Mouse (Mus musculus): Measurements from ENCODE around the gene Tmem63b.
A peak's percentile ranks its signal among the peaks of the same experiment; 100 is the strongest.

Tmem63b gene

DNA sequence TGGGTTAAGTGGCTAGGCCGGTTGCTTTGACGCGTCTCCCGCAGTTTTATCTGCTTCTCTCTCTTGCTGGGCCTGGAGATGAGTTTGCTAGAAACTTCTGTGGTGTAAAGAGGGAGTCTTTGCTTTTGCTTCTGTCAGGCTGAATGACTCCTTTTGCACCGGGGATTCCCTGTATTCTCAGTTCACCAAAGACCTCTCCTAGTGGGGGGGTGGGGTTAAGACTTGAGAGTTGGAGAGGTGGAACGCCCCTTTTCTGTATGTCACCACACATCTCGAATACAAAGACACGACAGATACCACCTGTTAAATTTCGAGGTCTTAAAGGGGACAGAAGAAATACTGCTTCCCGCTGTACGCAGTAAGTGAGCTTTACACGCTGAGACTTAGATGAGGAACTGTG lies at the start of gene Tmem63b:
Tmem63b (minus strand) TSS at position 190 of the 400 bp plus-strand sequence.
- no peak for DNase-seq

DNA sequence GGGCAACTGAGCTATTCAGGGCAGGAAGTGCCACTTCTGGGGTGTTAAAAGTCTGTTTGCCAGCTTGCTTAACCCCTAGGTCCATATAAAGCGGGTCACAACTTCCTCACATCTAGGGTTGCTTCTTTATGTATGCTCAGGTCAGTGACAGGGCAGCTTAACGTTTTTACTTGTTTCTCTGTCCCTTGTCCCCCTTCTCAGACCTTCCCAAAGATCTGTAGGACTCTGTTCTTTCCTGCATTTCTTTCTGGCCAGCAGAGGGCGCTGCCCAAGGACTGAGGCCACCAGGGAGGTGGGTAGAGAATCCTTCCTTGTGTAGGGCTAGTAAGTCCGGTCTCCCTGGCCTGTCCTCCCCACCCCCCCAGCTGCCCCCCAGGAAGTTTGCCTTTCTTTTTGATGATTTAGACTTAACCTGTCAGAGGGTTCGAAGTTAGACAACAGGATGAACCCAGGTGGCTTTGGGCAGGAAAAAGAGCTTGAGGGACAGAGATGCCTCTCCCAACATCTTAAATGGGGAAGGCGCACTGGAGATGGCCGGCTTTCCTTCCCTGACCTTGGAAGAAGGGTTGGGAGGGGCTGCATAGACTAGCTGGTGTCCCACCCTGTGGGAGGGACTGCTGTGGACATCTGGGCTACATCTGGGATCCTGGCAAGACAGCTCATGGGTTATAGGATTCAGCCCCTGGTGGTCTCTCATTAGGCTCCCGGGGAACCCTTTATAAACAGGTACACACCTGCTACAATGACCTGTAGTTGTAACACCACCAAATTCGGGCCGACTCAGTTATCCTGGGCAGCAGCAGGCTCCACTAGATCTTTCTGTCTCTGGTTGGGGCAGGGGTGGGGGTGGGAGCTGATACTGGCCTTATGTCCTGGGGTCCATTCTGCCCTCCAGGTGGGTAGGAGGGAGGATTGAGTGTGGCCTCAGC lies 48.9 kb upstream of the Tmem63b start:
- DNase-seq, result peak; percentile 56 to 83

DNA sequence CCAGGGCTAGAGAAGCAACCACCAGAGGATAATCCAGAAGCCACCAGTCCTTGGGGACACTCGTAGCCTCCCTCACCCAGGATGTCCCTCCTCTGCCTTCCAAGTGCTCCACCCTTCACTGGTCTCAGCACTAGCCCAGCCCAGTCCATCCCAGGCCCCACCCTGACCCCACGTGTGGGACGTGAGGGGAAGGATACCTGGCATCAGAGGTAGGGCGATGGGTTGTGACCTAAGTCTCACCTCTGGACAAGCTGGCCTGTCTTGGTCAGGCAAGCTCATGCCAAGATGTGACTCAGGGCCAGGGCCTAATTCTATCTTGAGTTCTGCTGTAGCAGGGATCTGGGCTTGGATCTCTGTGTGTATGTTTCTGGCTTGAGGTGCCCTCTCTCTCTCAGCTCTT lies 48.2 kb upstream of the Tmem63b start:
- no peak for DNase-seq

DNA sequence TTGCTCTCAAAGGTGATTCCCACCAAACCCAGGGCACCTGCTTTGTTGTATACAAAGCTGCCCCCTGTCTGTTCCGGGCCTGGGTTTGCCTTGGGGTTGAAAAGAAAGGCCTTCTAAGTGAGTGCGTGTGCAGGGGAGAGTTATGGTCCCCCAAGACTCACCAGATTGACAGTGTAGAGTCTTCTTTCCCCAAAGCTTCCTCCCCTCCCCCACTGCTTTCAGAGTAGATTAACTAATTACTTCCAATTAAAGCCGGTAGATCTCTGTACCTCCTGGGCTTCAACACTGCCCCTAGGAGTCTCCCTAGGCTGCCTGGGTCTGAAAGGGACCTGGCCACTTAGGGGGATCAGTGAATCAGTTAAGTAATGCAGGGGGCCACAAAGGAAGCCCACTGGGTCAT lies 47.6 kb upstream of the Tmem63b start:
- no peak for DNase-seq

DNA sequence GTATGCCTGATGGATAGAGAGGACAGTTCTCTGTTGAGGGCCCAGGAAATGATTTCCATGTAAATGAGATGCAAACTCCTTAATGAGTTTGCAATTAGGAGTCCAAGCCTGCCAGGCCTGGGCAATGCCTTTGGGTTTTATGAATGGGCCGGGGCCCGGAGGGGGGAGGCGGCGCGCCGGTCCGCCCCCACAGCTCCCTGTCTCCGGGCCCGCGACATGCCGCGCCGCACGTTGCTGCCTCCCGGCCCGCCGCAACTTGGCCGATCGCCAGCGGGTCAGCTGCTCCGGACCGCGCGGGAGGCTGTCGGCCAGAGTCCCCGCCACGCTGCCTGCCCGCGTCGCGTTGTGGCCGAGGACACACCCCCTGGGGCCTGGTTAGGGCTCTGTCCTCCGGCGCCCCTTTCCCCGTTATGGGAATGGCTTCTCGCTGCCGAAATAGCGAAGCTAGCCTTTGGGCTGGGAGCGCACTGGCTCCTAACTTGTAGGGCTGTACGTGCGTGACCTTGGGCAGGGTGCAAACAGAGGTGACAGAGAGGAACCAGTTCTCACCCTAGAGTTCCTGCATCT lies 47.1 kb upstream of the Tmem63b start, which contains the start of gene 1600014C23Rik:
1600014C23Rik (minus strand) TSS at position 110 of the 567 bp plus-strand sequence.
- peak; percentile 67 to 77 for DNase-seq

DNA sequence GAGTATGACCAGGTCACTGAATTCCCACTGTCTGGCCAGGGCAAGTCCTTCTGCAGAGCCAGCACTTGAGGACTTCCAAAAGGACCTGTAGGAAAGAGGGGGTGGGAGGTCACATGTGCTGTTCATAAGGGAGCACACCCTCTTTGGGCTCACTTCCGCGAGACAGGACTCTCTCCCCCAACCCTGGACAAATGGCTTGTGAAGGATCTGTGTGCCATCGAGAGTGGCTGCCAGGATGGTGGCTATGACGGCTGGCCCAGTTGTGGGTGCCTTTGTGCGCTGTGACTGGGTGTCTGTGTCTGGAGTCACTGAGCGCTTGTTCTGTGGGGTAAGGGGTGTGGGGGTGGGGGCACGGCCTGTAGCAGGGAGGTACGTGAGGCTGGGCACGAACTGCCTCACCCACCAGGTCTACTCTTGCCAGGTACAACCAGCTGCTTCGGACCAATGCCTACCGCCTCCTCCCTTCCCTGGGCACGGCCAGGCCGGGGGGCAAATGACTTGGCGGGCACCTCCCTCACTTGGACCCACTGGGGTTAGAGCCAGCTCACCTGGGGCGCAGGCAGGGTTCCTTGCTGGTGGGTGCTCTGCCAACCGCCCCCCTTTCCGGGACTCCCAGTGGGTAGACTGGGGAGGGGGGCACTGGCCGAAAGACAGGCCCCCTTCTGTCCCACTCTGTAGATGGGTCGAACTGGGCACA lies 46.5 kb upstream of the Tmem63b start:
- DNase-seq, result peak; percentile 32 to 44

DNA sequence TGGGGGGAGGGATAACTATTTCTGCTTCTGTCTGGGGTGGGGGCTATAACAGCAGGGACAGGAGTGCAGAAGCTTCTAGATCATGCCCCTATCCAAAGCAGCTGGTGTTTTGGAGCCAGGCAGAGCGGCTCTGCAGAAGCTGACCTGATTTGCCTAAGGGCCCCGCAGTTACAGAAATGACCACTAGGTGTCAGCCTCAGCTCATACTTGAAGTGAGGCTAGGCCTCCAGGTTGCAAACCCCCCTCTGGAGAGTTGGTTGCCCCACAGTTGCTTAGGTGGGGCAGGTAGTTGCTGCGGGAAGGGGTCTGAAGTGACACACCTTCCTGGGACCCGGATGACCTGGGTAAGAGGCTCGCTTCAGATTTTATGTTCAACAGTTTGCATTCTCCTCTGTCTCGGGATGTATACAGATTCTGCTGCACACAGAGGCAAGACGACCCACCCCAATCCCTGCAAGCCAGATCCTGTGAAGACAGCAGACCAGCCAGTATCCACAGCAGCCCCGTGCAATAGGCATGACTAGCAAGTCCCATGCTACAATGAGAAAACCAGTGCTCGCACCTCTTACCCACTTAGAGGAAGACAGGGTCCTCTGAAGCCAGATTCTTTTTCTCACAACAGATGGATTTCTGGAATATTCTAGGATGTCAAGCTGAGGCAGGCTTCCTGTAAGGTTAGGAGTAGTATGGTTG lies 44.6 kb upstream of the Tmem63b start:
- DNase-seq, result peak; percentile 76 to 90

DNA sequence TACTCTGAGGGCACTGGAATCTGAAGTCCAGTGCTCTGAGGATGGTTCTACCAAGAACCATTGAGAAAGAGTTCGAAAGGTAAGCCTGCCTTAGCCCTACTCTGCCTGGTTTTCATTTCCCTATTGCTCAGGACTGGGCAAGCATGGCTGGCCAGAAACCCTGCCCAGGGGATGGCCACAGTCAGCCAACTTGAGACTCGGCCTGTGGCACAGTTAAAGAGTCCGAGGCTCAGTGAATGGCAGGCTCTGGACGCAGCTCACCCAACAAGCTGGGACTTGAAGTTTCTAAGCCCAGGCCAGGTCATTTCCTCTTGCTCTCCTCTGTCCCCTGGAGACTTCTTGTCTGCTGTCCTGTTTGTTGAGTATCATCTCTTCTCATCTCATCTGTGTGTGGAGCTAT lies 44.0 kb upstream of the Tmem63b start:
- DNase-seq, result no peak

DNA sequence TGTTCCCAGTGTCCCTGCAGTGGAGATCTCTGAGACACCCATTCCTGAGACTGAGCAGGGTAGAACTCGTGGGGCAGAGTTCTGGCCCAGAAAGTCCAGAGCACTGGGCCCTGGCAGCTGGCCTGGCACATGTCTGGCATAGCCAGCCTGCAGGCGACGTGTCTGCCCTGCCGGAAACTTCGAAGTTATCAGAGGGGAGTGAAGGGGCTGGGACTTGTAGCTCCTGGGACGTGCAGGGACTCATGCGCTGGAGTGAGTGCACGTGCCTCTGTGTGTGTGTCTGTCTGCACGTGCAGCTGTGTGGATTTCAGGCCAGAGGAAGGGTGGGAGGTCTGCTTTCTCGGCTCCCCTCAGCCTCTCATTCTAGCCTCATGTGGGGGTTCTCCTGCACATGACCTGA lies 42.7 kb upstream of the Tmem63b start:
- DNase-seq, result no peak

DNA sequence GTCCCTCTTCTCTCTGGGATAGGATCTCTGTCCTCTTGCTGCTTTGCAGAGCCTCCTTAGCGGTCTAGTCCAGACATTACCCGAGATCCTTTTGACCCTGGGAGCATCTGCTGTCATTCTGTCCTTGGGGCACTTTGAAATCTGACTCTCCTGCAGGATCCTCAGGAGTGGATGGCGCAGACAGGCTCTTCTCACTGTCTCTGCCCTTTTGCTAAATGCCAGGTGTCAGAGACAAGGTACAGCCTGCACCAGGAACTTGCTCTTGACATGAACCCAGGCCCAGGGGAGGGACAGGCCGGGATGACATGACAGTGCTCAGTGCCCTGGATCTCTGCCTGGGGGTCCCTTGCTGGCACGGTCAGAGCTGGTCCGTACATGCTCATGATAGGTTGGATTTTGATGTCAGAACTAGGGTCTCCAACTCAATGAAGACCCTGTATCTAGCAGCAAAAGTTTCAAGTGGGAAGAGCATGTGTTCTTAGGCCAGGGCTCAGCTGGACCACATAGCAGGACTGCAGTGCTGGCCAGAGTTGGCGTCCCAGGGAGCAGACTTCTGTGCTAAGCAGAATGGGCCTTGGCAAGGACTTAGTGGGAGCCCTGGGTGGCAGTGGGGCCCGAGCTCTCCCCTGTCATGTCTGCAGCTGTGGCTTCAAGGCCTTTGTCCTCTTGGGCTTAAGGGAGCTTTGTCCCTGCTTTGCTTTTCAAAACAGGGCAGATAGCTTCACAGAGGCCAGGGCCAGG lies 41.4 kb upstream of the Tmem63b start:
- DNase-seq, result no peak

DNA sequence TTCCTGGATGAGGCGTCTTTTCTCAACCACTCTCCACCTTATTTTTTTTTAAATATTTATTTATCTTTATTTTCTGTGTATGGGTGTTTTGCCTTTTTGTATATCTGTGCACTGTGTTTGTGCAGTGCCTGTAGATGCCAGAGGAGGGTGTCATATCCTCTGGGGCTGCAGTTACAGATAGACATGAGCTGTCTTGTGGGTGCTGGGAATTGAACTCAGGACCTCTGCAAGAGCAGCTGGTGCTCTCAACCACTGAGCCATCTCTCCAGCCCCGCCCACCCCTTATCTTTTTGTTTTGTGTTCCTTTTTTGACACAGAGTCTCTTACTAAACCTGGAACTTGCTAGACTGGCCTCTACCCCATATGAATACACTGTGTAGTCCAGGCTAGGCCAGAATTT lies 40.8 kb upstream of the Tmem63b start:
- no peak for DNase-seq

DNA sequence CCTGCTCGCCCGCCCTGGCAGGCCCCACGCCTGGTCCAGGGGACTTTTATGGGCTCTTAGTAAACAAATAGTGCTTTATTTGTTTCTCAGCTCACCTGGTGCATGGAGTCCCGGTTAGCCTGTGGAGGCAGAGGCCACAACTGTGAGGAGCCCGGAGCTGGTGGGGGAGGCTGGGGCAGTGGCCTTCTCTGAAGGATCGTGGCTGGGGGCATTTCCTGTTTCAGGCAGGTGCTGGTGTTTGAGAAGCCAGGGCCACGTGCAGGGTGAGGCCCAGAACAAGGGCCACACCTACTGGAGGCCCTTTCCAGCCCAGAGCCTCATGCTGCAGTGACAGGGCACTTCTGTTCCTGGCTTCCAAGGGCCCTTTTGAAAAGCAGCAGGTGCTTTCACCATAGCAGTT lies 39.5 kb upstream of the Tmem63b start:
- DNase-seq, result no peak

DNA sequence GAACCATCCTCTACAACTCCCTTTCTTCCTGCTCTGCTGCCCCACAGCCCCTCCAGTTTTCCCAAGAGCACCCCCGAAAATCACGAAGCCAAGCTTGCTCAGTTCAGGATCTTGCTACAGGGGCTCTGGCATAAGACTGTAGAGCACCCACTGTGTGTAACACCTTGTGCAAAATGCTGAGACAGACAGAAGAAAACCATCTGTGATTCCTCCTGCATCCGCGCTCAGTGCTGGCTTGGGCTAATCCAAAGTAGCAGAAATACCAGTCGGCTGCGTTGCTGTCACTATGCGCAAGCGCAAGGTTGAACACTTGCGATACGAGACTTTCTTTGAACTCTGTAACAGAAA lies 37.8 kb upstream of the Tmem63b start:
- DNase-seq, result no peak

DNA sequence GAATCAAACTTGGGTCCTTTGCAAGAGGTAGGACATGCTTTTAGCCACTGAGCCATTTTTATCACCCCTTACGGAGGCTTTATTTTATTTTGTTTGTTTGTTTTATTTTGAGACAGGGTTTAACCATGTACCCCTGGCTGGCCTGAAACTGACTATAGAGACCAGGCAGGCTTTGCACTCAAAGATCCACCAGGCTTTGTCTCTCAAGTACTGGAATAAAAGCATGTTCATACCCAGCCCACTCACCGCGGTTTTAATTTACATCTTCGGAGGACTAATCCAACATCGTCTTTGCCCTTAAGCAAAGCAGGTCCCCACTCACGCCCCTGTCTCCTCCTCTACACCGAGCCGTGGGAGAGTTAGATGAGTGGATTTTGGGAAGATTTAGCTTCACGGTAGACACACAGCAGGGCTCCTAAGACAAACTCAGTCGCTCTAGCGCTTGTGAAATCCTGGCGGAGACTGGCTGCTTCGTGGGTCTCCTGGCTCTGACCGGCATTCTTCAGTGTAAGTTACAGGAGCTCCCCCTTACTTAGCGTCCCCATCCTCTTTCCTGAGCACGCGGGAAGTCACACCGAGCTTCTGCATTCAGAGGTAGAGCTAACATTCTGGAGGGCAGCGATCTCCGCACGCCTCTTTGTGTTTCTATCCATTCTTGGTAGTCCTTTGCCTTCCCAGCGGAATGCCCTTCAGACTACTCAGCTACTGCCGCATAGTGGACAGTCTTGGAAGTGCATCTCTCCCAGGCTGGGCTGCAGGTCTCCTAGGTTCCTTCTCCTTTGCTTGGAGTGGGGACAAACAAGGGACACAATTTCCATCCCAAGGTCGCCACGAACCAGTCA lies 37.2 kb upstream of the Tmem63b start:
- peak; percentile 48 to 84 for DNase-seq

DNA sequence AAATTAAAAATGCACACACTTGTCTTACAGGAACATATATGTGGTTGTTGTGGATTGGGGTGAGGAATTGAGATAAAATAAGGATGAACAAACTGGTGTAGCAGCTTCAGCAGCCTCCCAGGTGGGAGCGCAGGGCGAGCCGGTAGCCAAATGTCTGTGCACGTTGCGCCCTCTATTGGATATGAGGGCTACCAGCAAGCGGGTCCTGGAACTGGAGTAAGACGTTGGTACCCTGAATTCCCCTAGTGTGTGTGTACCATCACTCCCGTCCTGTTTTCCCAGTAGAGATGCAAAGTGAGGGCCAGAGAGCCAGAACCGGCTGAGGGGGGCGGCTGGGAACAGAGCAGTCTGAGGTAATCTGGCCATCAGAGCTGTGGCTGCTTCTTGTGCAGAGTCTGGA lies 31.6 kb upstream of the Tmem63b start:
- peak; percentile 54 to 78 for DNase-seq

DNA sequence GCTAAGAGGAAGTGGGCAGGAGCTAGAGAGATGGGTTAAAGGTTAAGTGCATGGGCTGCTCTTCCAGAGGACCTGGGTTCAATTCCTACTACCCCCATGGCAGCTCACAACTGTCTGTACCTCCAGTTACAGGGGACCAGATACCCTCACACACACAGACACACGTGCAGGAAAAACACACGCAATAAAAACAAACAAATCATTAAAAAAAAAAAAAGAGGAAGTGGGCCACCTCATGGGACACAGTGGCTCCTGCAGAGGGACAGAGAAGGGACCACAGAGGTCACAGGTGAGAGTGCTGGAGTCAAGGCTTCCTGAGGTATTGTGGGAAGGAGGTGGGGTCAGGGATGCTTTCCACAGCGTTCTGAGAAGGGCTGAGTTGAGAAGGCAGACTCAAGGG lies 24.8 kb upstream of the Tmem63b start:
- no peak for DNase-seq

DNA sequence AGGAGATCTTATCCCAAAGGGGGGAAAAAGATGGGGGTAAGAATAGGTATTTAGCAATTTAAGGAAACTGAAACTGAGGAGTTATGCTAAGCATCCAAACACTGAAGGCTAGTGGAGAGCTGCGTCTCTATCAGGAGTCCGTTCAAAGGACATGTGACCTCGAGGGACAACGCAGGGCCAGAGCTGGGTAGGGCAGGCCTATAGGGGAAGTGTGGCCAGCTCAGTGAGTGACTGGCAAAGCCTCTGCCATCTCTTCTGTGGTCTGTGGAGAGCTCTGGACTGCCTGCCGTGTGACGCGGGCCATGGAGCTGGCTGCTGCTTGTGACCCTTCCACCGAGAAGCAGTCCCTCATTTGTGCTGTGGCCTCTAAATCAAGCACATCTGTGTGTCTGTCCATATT lies 23.7 kb upstream of the Tmem63b start:
- DNase-seq, result no peak

DNA sequence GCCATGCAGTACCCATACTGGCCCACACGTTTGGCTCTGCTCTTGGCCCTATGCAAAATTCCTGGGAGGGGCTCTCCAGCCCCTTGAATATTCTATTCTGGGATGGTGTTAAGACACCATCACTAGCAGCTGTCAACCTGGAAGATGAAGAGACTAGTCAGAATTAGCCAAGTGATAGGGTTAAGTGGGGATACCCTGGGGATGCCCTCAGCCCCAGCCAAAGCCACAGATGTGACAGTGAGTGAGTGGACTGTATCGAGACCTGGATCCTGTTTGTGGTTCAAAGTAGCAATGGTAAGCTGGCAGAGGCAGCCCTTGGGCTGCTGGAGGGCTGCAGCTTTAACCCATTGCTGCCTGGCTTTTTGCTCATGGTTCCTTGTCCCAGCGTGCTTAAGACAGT lies 23.1 kb upstream of the Tmem63b start:
- DNase-seq, result no peak

DNA sequence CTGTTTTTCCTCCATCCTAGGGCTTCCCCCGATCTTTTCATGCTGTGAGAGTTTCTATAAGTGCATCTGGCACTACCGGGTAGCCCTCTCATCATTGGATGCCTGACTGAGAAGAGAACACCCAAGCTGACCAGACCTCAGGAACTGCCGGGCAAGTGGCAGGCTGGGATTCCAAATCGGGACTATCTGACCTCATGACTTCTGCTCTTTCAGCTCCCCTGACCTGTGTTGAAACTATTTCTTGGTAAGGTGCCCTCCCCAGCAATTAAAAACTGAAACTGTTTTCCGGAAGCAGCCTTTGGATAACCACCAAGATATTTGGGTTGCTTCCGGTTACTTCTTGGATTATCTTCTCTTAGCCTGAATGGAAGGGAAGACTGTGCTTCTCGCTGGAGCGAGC lies 21.5 kb upstream of the Tmem63b start:
- no peak for DNase-seq

DNA sequence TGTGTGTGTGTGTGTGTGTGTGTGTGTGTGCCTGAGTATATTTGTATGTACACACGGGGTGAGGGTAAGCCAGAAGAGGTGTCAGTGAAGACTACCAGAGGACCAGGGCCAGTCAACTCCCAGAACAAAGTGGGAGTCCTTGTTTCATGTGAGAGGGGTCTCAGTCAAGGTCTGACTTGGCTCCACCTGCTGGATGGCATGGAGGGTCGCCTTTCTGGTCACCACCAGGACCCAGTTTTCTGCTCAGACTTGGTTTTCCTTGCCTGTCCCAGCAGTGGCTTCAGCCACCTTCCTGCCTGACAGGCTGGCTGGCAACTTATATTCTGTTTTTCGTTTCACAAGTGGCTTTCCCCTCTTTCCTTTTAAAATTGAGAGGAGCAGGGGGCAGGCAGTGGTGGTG lies 20.7 kb upstream of the Tmem63b start:
- no peak for DNase-seq

DNA sequence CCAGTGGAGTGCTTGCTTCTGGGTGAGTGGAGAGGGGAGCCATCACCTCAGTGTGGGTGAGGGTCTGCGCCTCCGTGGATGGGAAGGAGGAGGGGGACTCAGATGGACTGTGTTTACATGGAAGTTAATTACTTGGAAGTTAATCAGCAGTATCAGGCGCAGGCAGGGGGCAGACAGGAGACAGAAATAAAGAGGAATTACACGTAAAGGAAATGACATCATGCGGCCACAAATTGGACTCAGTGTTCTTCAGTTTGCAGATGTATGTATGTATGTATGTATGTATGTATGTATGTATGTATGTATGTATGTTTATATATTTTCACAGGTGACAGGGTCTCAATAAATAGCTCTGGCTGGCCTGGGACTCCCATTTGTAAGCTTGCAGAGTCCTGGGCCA lies 20.1 kb upstream of the Tmem63b start:
- DNase-seq, result no peak

DNA sequence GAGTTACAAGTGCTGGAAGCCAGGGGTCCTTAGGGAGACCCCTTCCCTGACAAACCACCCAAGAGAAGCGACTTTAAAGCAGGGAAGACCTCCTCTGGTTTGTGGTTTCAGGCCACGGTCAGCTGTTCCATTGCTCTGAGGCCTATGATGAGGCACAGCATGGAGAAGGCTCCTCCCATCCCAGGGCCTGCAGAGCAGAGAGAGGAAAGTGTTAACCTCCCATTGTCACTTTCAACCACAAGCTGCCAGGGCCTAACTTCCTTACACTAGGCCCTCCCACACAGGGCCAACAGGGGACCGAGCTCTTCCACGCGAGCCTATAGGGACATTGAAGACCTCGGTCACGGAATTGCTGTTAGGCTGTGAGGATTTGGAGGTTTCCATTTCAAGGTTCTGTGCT lies 16.5 kb upstream of the Tmem63b start:
- DNase-seq, result no peak
